Mouse (Mus musculus): ENCODE results near the gene Gstp2. TPM values are rescaled to one million over a fixed set of nuclear protein-coding genes. Genes with fewer than 3 reads are reported as not detected.

Gene Gstp2
- polyA plus RNA-seq, 1 experiment: 12.9 TPM

DNA sequence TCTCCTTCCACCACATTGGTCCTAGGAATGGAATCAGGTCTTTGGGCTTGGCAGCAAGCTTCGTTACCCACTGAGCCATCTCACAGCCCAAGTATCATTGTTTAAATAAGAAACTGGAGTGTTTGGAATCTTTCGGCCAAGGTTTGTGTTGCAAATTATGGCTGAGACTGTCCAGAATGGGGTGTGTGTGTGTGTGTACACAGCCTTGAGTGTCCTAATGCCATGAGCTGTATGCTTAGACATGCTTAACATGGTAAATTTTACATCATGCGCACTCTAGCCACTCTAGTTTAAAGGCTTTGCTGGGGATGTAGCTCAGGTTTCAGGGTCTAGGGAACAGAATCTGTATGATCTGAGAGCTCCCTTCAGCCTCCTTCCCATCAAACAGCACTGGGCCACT lies 50.3 kb downstream of the Gstp2 start:
- TF ChIP-seq POLR2A (IDR thresholded peaks at IDR 0.05; ENCODE audit: extremely low read depth, insufficient read depth, low read length) (no peak), CTCF (IDR thresholded peaks at IDR 0.05; ENCODE audit: extremely low read depth, insufficient read depth, low read length) (no peak)

DNA sequence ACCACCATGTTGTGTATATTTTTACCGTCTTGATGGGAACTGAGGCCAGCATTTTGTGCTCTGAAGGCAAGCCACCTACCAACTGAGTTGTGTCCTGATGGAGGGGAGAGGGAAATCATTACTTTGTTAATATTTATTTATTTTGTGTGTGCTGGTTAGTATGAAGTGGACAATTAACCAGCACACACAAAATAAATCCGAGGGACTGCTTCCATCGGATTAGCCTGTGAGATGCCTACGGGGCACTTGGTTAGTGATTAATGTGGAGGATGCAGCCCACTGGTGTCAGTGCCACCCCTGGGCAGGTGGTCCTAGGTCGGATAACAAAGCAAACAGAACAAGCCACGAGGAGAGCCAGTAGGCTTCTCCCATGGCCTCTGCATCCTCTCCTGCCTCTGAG lies 50.9 kb downstream of the Gstp2 start:
- H3K4me1 ChIP-seq (ENCODE audit: control insufficient read depth, insufficient read depth, low read length): no peaks in the 10 kb centered on the region

More for the DNA sequence above, 50.3 kb downstream of the Gstp2 start:
- H3K27ac ChIP-seq (ENCODE audit: insufficient read depth, low read length): no peak overlapping the region
- H3K4me3 ChIP-seq (ENCODE audit: insufficient read depth, low read length): no peak overlapping the region
- no peaks in the 10 kb centered on the region for H3K4me1 ChIP-seq (ENCODE audit: control insufficient read depth, insufficient read depth, low read length)

DNA sequence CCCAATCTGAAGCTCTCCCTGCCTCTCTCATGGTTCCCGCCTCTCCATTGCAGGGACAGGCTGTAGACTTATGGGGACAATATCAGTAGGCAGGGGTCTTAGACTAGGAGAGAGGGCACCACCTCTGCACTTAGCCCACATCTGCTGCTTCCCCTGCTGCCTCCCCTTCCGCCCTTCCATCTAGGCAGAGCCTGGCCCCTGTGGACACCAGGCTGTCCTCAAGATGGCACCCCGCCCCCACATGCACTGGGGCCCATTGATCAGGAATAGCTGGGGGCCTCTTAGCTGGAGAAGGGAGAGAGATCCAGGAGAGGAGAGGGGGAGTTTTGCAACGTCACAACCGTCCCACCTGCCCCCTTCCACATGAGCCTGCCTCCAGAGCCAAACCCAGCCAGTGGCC lies 53.4 kb downstream of the Gstp2 start, which contains the start of gene Tbx10:
Gene Tbx10, plus strand, starts transcription at position 337 of the 400 bp plus-strand sequence.
- H3K4me3 ChIP-seq (ENCODE audit: insufficient read depth, low read length): no peak within 1 kb of the TSS
- H3K27ac ChIP-seq (ENCODE audit: insufficient read depth, low read length): no peak within 1 kb of the TSS
- no peak for TF ChIP-seq CTCF (IDR thresholded peaks at IDR 0.05; ENCODE audit: extremely low read depth, insufficient read depth, low read length)
- TF ChIP-seq POLR2A (IDR thresholded peaks at IDR 0.05; ENCODE audit: extremely low read depth, insufficient read depth, low read length): no peak
- no peaks in the 10 kb centered on the region for H3K4me1 ChIP-seq (ENCODE audit: control insufficient read depth, insufficient read depth, low read length)

More for the DNA sequence above, 50.9 kb downstream of the Gstp2 start:
- no peak overlapping the region for H3K27ac ChIP-seq (ENCODE audit: insufficient read depth, low read length)
- no peak overlapping the region for H3K4me3 ChIP-seq (ENCODE audit: insufficient read depth, low read length)
- TF ChIP-seq POLR2A (IDR thresholded peaks at IDR 0.05; ENCODE audit: extremely low read depth, insufficient read depth, low read length) (no peak), CTCF (IDR thresholded peaks at IDR 0.05; ENCODE audit: extremely low read depth, insufficient read depth, low read length) (no peak)

- Histone ChIP-seq H3K4me1 (ENCODE audit: control insufficient read depth, insufficient read depth, low read length) (no peaks in the 10 kb centered on the region), H3K27ac (ENCODE audit: insufficient read depth, low read length) (no peak overlapping the region), H3K4me3 (ENCODE audit: insufficient read depth, low read length) (no peak overlapping the region)
- TF ChIP-seq POLR2A (IDR thresholded peaks at IDR 0.05; ENCODE audit: extremely low read depth, insufficient read depth, low read length) (no peak), CTCF (IDR thresholded peaks at IDR 0.05; ENCODE audit: extremely low read depth, insufficient read depth, low read length) (no peak)
Measured at GRCm38 (mm10) chr19:3991966-3992365, 53.9 kb downstream of the Gstp2 start.

DNA sequence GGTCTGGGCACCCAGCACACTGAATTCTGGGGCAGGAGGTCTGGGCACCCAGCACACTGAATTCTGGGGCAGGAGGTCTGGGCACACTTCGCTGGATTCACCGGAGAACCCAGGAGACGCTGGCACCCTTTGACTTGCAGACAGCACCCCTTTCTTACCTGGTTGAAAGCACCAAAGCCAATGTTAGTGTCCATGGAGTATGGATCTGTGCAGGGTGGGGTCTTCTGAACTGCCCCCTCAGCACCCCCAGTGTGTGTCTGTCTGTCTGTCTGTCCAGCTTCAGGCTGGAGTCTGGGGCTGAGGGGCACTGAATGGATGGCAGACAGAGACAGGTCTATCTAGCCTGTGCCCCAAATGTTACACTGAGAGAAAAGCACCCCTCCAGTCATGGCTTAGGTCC lies 54.3 kb downstream of the Gstp2 start:
- Histone ChIP-seq H3K4me1 (ENCODE audit: control insufficient read depth, insufficient read depth, low read length) (peaks cover 4% of the 10 kb centered on the region), H3K4me3 (ENCODE audit: insufficient read depth, low read length) (no peak overlapping the region), H3K27ac (ENCODE audit: insufficient read depth, low read length) (no peak overlapping the region)
- TF ChIP-seq POLR2A (IDR thresholded peaks at IDR 0.05; ENCODE audit: extremely low read depth, insufficient read depth, low read length) (no peak), CTCF (IDR thresholded peaks at IDR 0.05; ENCODE audit: extremely low read depth, insufficient read depth, low read length) (no peak)

- Histone ChIP-seq H3K27ac (ENCODE audit: insufficient read depth, low read length) (no peak overlapping the region), H3K4me1 (ENCODE audit: control insufficient read depth, insufficient read depth, low read length) (peaks cover 6% of the 10 kb centered on the region), H3K4me3 (ENCODE audit: insufficient read depth, low read length) (no peak overlapping the region)
- no peak for TF ChIP-seq CTCF (IDR thresholded peaks at IDR 0.05; ENCODE audit: extremely low read depth, insufficient read depth, low read length)
- no peak for TF ChIP-seq POLR2A (IDR thresholded peaks at IDR 0.05; ENCODE audit: extremely low read depth, insufficient read depth, low read length)
Measured at GRCm38 (mm10) chr19:3990804-3991203, 55.0 kb downstream of the Gstp2 start.

Other genes with a start within 250 kb of the Gstp2 start
- gene Chka, start 194.2 kb downstream of the Gstp2 start, polyA plus RNA-seq (2012; rRNA removed): 134 and 135 TPM in 2 replicates
- 34.4 and 38.4 TPM in 2 replicates for gene Tcirg1, start 138.9 kb downstream of the Gstp2 start, polyA plus RNA-seq (2012; rRNA removed)
- 274 and 288 TPM in 2 replicates for gene Ndufs8, start 133.2 kb downstream of the Gstp2 start, polyA plus RNA-seq (2012; rRNA removed)
- 6.9 and 8.1 TPM in 2 replicates for gene Aldh3b1, start 116.2 kb downstream of the Gstp2 start, polyA plus RNA-seq (2012; rRNA removed)
- gene Unc93b1, start 110.8 kb downstream of the Gstp2 start, polyA plus RNA-seq (2012; rRNA removed): 33.5 and 36.5 TPM in 2 replicates
- not detected in 2 replicates for gene Aldh3b3, start 87.4 kb downstream of the Gstp2 start, polyA plus RNA-seq (2012; rRNA removed)
- gene Aldh3b2, start 73.7 kb downstream of the Gstp2 start, polyA plus RNA-seq (2012; rRNA removed): 2.1 and 2.4 TPM in 2 replicates
- 4.1 and 4.6 TPM in 2 replicates for gene Acy3, start 59.5 kb downstream of the Gstp2 start, polyA plus RNA-seq (2012; rRNA removed)
- not detected in 2 replicates for gene Tbx10, start 53.3 kb downstream of the Gstp2 start, polyA plus RNA-seq (2012; rRNA removed)
- 4.7 and 7.6 TPM in 2 replicates for gene Nudt8, start 45.4 kb downstream of the Gstp2 start, polyA plus RNA-seq (2012; rRNA removed)
- gene Gm49405, start 45.4 kb downstream of the Gstp2 start, polyA plus RNA-seq (2012; rRNA removed): 3.1 and 3.2 TPM in 2 replicates
- gene Doc2g, start 42.7 kb downstream of the Gstp2 start, polyA plus RNA-seq (2012; rRNA removed): 9.4 and 11.7 TPM in 2 replicates
- gene Ndufv1, start 33.2 kb downstream of the Gstp2 start, polyA plus RNA-seq (2012; rRNA removed): 260 and 262 TPM in 2 replicates
- 511 and 557 TPM in 2 replicates for gene Gstp1, start 8.0 kb downstream of the Gstp2 start, polyA plus RNA-seq (2012; rRNA removed)
- not detected in 2 replicates for gene Gstp3, start 13.5 kb upstream of the Gstp2 start, polyA plus RNA-seq (2012; rRNA removed)
- gene Cabp2, start 35.6 kb upstream of the Gstp2 start, polyA plus RNA-seq (2012; rRNA removed): not detected in 2 replicates
- 44.3 and 47.3 TPM in 2 replicates for gene Cdk2ap2, start 51.2 kb upstream of the Gstp2 start, polyA plus RNA-seq (2012; rRNA removed)
- 293 and 340 TPM in 2 replicates for gene Pitpnm1, start 54.0 kb upstream of the Gstp2 start, polyA plus RNA-seq (2012; rRNA removed)
- 167 and 180 TPM in 2 replicates for gene Aip, start 79.8 kb upstream of the Gstp2 start, polyA plus RNA-seq (2012; rRNA removed)
- 0.04 TPM in 2 replicates for gene Gpr152, start 93.8 kb upstream of the Gstp2 start, polyA plus RNA-seq (2012; rRNA removed)
- 0.08 and 0.17 TPM in 2 replicates for gene Cabp4, start 98.0 kb upstream of the Gstp2 start, polyA plus RNA-seq (2012; rRNA removed)
- 207 and 236 TPM in 2 replicates for gene Coro1b, start 102.6 kb upstream of the Gstp2 start, polyA plus RNA-seq (2012; rRNA removed)
- 1.3 and 1.6 TPM in 2 replicates for gene Ptprcap, start 107.6 kb upstream of the Gstp2 start, polyA plus RNA-seq (2012; rRNA removed)
- 79.5 and 91.7 TPM in 2 replicates for gene Rps6kb2, start 117.3 kb upstream of the Gstp2 start, polyA plus RNA-seq (2012; rRNA removed)
- gene Carns1, start 129.5 kb upstream of the Gstp2 start, polyA plus RNA-seq (2012; rRNA removed): 13.4 and 21.4 TPM in 2 replicates
- 2.2 and 2.4 TPM in 2 replicates for gene Tbc1d10c, start 145.3 kb upstream of the Gstp2 start, polyA plus RNA-seq (2012; rRNA removed)
- 385 and 421 TPM in 2 replicates for gene Ppp1ca, start 146.0 kb upstream of the Gstp2 start, polyA plus RNA-seq (2012; rRNA removed)
- gene Rad9a, start 155.6 kb upstream of the Gstp2 start, polyA plus RNA-seq (2012; rRNA removed): 17.3 and 18.4 TPM in 2 replicates
- 2.4 and 2.8 TPM in 2 replicates for gene Clcf1, start 168.2 kb upstream of the Gstp2 start, polyA plus RNA-seq (2012; rRNA removed)
- not detected in 2 replicates for gene AC109138.7, start 168.3 kb upstream of the Gstp2 start, polyA plus RNA-seq (2012; rRNA removed)
- gene Pold4, start 185.9 kb upstream of the Gstp2 start, polyA plus RNA-seq (2012; rRNA removed): 38.9 and 39.7 TPM in 2 replicates
- gene Ssh3, start 223.2 kb upstream of the Gstp2 start, polyA plus RNA-seq (2012; rRNA removed): 148 and 177 TPM in 2 replicates
- gene Ankrd13d, start 237.1 kb upstream of the Gstp2 start, polyA plus RNA-seq (2012; rRNA removed): 76.1 and 85.9 TPM in 2 replicates

Data from cortical plate, adult 2 months (tissue).